Mouse (Mus musculus): ENCODE data around the gene Zfp428.

- no peak for TF ChIP-seq POLR2A (IDR thresholded peaks at IDR 0.05; ENCODE audit: low read depth, low read length)
- no peak for TF ChIP-seq CTCF (IDR thresholded peaks at IDR 0.05; ENCODE audit: extremely low read depth, insufficient read length, insufficient replicate concordance, low read depth, low read length)
Observed at GRCm38 (mm10) chr7:24474811-24475506, 31.8 kb upstream of the Zfp428 start.
